Mouse (Mus musculus) induced T-regulatory cell, adult 2 months (primary cell): ENCODE results near the gene Clec18a.
"Not testable (repeated sequence)": the region's sequence is repeated elsewhere in the genome, so short reads cannot be mapped to it uniquely, and the experiment has no call there.

Source experiments
- DNase-seq: peaks from one replicate; pipeline ENCODE4 v3.0.0-alpha.2; 2012; ENCODE audit warnings: low read depth

Gene Clec18a

GRCm38 (mm10) chr8:111056158-111056663 lies 36.0 kb downstream of the Clec18a start, which contains the start of gene Exosc6:
Gene Exosc6 (plus strand): TSS chr8:111056339.
- DNase-seq, result peak; percentile 97

GRCm38 (mm10) chr8:111055661-111056060 lies 36.6 kb downstream of the Clec18a start:
- no peak for DNase-seq

- DNase-seq, result no peak
These were observed 37.1 kb downstream of the Clec18a start for GRCm38 (mm10) chr8:111055031-111055634.

GRCm38 (mm10) chr8:111053827-111054518 lies 38.3 kb downstream of the Clec18a start:
- no peak for DNase-seq

- DNase-seq, result no peak
These were observed 43.1 kb downstream of the Clec18a start for GRCm38 (mm10) chr8:111049106-111049505.

GRCm38 (mm10) chr8:111048694-111049093 lies 43.5 kb downstream of the Clec18a start:
- DNase-seq, result peak; percentile 53

GRCm38 (mm10) chr8:111044003-111044734 lies 48.1 kb downstream of the Clec18a start:
- DNase-seq, result peak; percentile 51

GRCm38 (mm10) chr8:111042546-111042945 lies 49.7 kb downstream of the Clec18a start:
- DNase-seq, result no peak

GRCm38 (mm10) chr8:111036591-111036990 lies 55.6 kb downstream of the Clec18a start:
- DNase-seq, result no peak

GRCm38 (mm10) chr8:111034276-111034675 lies 58.0 kb downstream of the Clec18a start:
- no peak for DNase-seq

- peak; percentile 100 for DNase-seq
These were observed 58.6 kb downstream of the Clec18a start for GRCm38 (mm10) chr8:111033482-111034215.

- peak; percentile 28 for DNase-seq
These were observed 59.3 kb downstream of the Clec18a start, which contains the start of gene Aars for GRCm38 (mm10) chr8:111032916-111033315. Gene Aars (plus strand): TSS chr8:111033144.

GRCm38 (mm10) chr8:111031572-111031971 lies 60.7 kb downstream of the Clec18a start, which contains the start of gene Ddx19b:
Gene Ddx19b (minus strand): TSS chr8:111031751.
- DNase-seq, result no peak

GRCm38 (mm10) chr8:111030045-111030444 lies 62.2 kb downstream of the Clec18a start:
- peak; percentile 86 for DNase-seq

- peak; percentile 88 for DNase-seq
These were observed 62.6 kb downstream of the Clec18a start for GRCm38 (mm10) chr8:111029589-111029988.

- peak; percentile 93 for DNase-seq
These were observed 64.8 kb downstream of the Clec18a start for GRCm38 (mm10) chr8:111027391-111027937.

GRCm38 (mm10) chr8:111026609-111027008 lies 65.6 kb downstream of the Clec18a start:
- not testable (repeated sequence) for DNase-seq

GRCm38 (mm10) chr8:111010230-111010991 lies 81.8 kb downstream of the Clec18a start:
- DNase-seq, result not testable (repeated sequence)
